26 mouse cellular contexts compared by ENCODE assay signal in genomic region chr3:52728426-52728825, GRCm38 (mm10).
"Had no signal": no experiment of that assay in that cellular context is flagged by ENCODE, and none has a peak within 500 bp of the region (broad histone marks: within the 10 kb centered on the region; RNA-seq: fewer than 3 reads in every experiment).

No protein-coding gene starts in this region.

- H3K27me3 ChIP-seq: embryonic facial prominence, embryonic 12.5 days; embryonic facial prominence, embryonic 13.5 days; embryonic facial prominence, embryonic 15.5 days; forebrain, embryonic 13.5 days; forebrain, embryonic 15.5 days had no signal

- H3K4me1 ChIP-seq: embryonic facial prominence, embryonic 15.5 days; forebrain, embryonic 12.5 days; forebrain, embryonic 13.5 days; forebrain, embryonic 15.5 days had no signal

- DNase-seq: cerebellum, adult 2 months; cerebellum, adult 8-10 months; cerebellum, adult 9-10 months; cerebellum, adult 9-11 months; cerebellum, postnatal 10 days; cerebellum, postnatal 14 days; cerebellum, postnatal 25 days; cerebellum, postnatal 36 days; embryo, embryonic 11 days; forebrain, postnatal 0 days; gastrocnemius, adult 2 months; gastrocnemius, postnatal 10 days; gastrocnemius, postnatal 14 days; gastrocnemius, postnatal 25 days; gastrocnemius, postnatal 36 days; heart, adult 18-20 months; heart, adult 2 months had no signal

- H3K27ac ChIP-seq: embryonic facial prominence, embryonic 10.5 days; embryonic facial prominence, embryonic 12.5 days; embryonic facial prominence, embryonic 13.5 days; embryonic facial prominence, embryonic 15.5 days; forebrain, embryonic 10.5 days; forebrain, embryonic 12.5 days; forebrain, embryonic 13.5 days; forebrain, embryonic 15.5 days; gastrocnemius, adult 2 months; heart, adult 2 months had no signal

- H3K4me3 ChIP-seq: embryonic facial prominence, embryonic 10.5 days; embryonic facial prominence, embryonic 12.5 days; embryonic facial prominence, embryonic 13.5 days; embryonic facial prominence, embryonic 15.5 days; erythroblast, embryonic 14.5 days; forebrain, embryonic 10.5 days; forebrain, embryonic 12.5 days; forebrain, embryonic 13.5 days; forebrain, embryonic 15.5 days; gastrocnemius, adult 2 months; heart, adult 2 months had no signal

- H3K9me3 ChIP-seq: embryonic facial prominence, embryonic 10.5 days; embryonic facial prominence, embryonic 12.5 days; embryonic facial prominence, embryonic 13.5 days; embryonic facial prominence, embryonic 15.5 days; forebrain, embryonic 10.5 days; forebrain, embryonic 12.5 days; forebrain, embryonic 13.5 days; forebrain, embryonic 15.5 days had no signal

- H3K36me3 ChIP-seq: embryonic facial prominence, embryonic 10.5 days; embryonic facial prominence, embryonic 12.5 days; embryonic facial prominence, embryonic 13.5 days; embryonic facial prominence, embryonic 15.5 days; forebrain, embryonic 10.5 days; forebrain, embryonic 12.5 days; forebrain, embryonic 15.5 days had no signal
